Mouse (Mus musculus): ENCODE data around the gene Ints11.

- TF ChIP-seq FLI1 (IDR thresholded peaks at IDR 0.05; ENCODE audit: low read length) (no peak), GATA1 (IDR thresholded peaks at IDR 0.05; ENCODE audit: borderline replicate concordance, low read length) (no peak)
Observed at GRCm38 (mm10) chr4:155906125-155906524, 36.8 kb downstream of the Ints11 start.
